Mouse (Mus musculus): ENCODE data around the gene Gm8909.

Gm8909 gene

DNA sequence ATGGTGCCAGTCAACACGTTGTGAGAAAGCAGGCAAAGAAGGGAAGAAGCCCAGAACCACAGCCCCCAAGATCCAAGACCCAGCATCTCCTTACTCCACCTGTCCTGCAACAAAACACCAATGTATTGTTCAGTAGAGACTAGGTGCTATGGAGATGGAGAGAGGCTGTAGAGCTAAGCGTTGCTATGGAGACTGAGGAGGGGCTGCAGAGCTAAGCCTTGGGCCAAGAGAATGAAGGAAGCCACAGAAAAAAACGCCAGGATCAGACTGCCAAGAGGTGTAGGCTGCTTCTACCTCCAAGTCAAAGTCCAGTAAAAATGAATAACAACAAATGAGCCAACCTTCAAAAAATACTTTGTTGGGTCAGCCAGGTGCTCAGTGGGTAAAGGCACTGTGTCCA lies 51.8 kb downstream of the Gm8909 start:
- in situ Hi-C loops (cut with MboI, MseI), result loop anchor here (5.0 to 10.0 kb wide), 2 partner anchors 34 to 282 kb away; partner anchors contain the start of gene Tubb5
